ENCODE assay signal across 26 mouse cellular contexts in genomic region chrX:130548001-130548400, GRCm38 (mm10).
"Had no signal": no experiment of that assay in that cellular context is flagged by ENCODE, and none has a peak within 500 bp of the region (broad histone marks: within the 10 kb centered on the region; RNA-seq: fewer than 3 reads in every experiment).

No protein-coding gene starts in this region.

- H3K9me3 ChIP-seq: heart, embryonic 13.5 days; heart, embryonic 15.5 days; hindbrain, embryonic 12.5 days; kidney, embryonic 15.5 days; limb, embryonic 13.5 days; limb, embryonic 15.5 days; liver, embryonic 13.5 days; liver, embryonic 15.5 days had no signal

- DNase-seq: gastrocnemius, postnatal 14 days; gastrocnemius, postnatal 36 days; heart, adult 11 months; heart, adult 2 months; heart, postnatal 14 days; heart, postnatal 36 days; kidney, adult 11 months; kidney, adult 2 months; kidney, adult 9 months; kidney, postnatal 14 days; kidney, postnatal 36 days; left cerebral cortex, postnatal 4 days; liver, embryonic 13.5 days had no signal

- H3K9ac ChIP-seq: heart, embryonic 13.5 days; heart, embryonic 15.5 days; hindbrain, embryonic 12.5 days; hindbrain, embryonic 14.5 days; kidney, embryonic 15.5 days; limb, embryonic 13.5 days; limb, embryonic 15.5 days; liver, embryonic 13.5 days; liver, embryonic 15.5 days had no signal

- H3K4me1 ChIP-seq: heart, embryonic 15.5 days; hindbrain, embryonic 12.5 days; kidney, embryonic 15.5 days; limb, embryonic 13.5 days; limb, embryonic 15.5 days; liver, embryonic 13.5 days; liver, embryonic 15.5 days had no signal

- H3K4me2 ChIP-seq: heart, embryonic 11.5 days; heart, embryonic 13.5 days; heart, embryonic 15.5 days; hindbrain, embryonic 12.5 days; hindbrain, embryonic 14.5 days; kidney, embryonic 15.5 days; limb, embryonic 13.5 days; limb, embryonic 15.5 days; liver, embryonic 13.5 days; liver, embryonic 15.5 days had no signal

- H3K36me3 ChIP-seq: heart, embryonic 13.5 days; heart, embryonic 15.5 days; hindbrain, embryonic 12.5 days; kidney, embryonic 15.5 days; limb, embryonic 13.5 days; limb, embryonic 15.5 days; liver, embryonic 13.5 days; liver, embryonic 15.5 days had no signal

- ATAC-seq: hindbrain, embryonic 16.5 days; intestine, embryonic 16.5 days had no signal

- H3K4me3 ChIP-seq: heart, adult 2 months; heart, embryonic 13.5 days; heart, embryonic 15.5 days; hindbrain, embryonic 12.5 days; kidney, embryonic 15.5 days; left cerebral cortex, adult 2 months; limb, embryonic 13.5 days; limb, embryonic 15.5 days; liver, embryonic 13.5 days; liver, embryonic 15.5 days had no signal

- H3K27ac ChIP-seq: heart, adult 2 months; heart, embryonic 13.5 days; heart, embryonic 15.5 days; hindbrain, embryonic 12.5 days; hindbrain, embryonic 14.5 days; kidney, embryonic 15.5 days; kidney, postnatal 0 days; left cerebral cortex, adult 2 months; limb, embryonic 13.5 days; limb, embryonic 15.5 days; liver, embryonic 13.5 days; liver, embryonic 15.5 days had no signal

- H3K27me3 ChIP-seq: heart, embryonic 13.5 days; heart, embryonic 15.5 days; hindbrain, embryonic 12.5 days; kidney, embryonic 15.5 days; limb, embryonic 15.5 days; liver, embryonic 13.5 days; liver, embryonic 15.5 days had no signal
